Mouse (Mus musculus) megakaryocyte-erythroid progenitor cell, adult 5 weeks (primary cell): ENCODE data around the gene Vmn2r37. TPM values are rescaled to one million over a fixed set of nuclear protein-coding genes. Genes with fewer than 3 reads are reported as not detected.

Experiments used
- polyA plus RNA-seq: library from polyadenylated mRNA; stranded (reverse); fragments of >175 nt; gene quantifications from 2 replicates; pipeline ENCODE4 v1.2.3, GENCODE M21; 2012

Vmn2r37 gene
- polyA plus RNA-seq = not detected in 2 replicates

GRCm38 (mm10) chr7:9223553-9223952 lies at the start of gene Vmn2r37:
TSS of gene Vmn2r37 (minus strand) at chr7:9223653.

Other genes with a start within 250 kb of the Vmn2r37 start
- not detected in 2 replicates for gene Vmn2r39, start 192.9 kb downstream of the Vmn2r37 start, polyA plus RNA-seq
- not detected in 2 replicates for gene Vmn2r38, start 125.8 kb downstream of the Vmn2r37 start, polyA plus RNA-seq